Mouse (Mus musculus): ENCODE results near the gene Lyz2.

DNA sequence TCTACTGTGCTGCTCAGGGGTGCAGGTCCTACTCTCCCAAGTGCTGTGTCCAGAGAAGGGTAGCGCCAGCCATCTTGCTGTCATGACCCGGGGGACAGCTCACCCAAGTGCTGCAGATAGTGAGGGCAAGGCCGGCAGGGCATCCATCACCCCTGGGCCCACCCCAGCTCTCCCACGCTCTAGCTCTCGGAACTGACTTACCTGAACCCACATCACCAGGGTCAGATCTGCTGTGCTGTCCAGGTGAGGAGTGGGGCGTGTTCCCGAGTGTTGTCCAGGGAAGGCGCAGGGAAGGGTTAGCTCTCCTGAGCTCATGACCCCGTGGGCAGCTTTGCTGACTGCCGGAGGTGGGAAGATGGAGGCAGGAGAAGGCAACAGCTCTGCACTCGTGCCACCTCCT lies 34.3 kb upstream of the Lyz2 start:
- no peak for TF ChIP-seq CTCF (IDR thresholded peaks at IDR 0.05)
- no peak for TF ChIP-seq EP300 (IDR thresholded peaks at IDR 0.05)
